Mouse (Mus musculus) liver, embryonic 14.5 days (tissue): ENCODE measurements around the gene Cyp2t4.

Experiments used
- CTCF ChIP-seq: IDR thresholded peaks from 2 replicates; pipeline ENCODE4 v1.5.1; 2016; ENCODE audit warnings: antibody characterized with exemption, low read depth, control low read depth
- EP300 ChIP-seq: IDR thresholded peaks from 2 replicates; pipeline ENCODE4 v1.6.1; 2016; ENCODE audit warnings: antibody characterized with exemption, low read depth

DNA sequence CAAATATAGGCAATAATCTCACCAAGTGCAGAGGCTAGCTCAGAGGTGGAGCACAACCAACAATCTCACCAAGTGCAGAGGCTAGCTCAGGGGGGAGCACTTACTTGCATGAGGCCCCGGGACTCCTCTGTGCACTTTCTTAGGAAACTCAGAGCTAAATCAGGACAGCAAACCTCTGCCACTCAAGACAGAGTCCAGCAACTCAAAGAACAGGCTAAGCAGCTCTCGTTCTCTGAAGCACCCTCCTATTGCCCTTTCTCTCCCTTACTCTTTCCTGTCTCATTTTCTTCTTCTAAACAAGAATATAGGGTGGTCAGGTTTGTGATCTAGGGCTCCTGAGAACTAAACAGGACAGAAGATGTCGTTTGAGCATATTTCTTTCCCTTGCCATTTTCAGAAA, 41.5 kb upstream of the Cyp2t4 start:
- no peak for TF ChIP-seq EP300
- TF ChIP-seq CTCF = no peak
